Mouse (Mus musculus) megakaryocyte, embryonic 14.5 days (primary cell): Measurements from ENCODE around the gene Fat2.

Source experiments
- FLI1 ChIP-seq: IDR thresholded peaks from 2 replicates; pipeline ENCODE4 v1.6.1; 2012; ENCODE audit warnings: low read length, inconsistent platforms, mixed read lengths
- GATA1 ChIP-seq: IDR thresholded peaks from 3 replicates; pipeline ENCODE4 v1.6.1; 2012; ENCODE audit warnings: mixed read lengths, low read length, inconsistent platforms, borderline replicate concordance

DNA sequence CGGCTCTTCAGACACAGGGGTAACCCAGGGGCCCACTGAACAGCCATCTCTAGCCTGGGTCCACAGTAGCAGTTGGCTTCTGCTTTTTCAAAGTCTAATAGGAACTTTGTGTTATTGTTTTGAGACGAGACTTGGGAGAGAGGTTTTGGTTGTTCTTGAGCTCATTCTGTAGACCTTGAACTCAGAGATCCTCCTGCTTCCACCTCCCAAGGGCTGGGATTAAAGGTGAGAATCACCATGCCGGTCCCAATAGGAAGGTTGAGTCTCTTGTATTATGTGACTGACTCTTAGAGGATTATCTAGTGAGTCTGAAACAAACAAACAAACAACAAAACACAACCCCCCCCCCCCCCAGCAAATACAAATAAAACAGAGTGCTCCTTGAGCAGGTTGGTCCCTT lies 117.9 kb downstream of the Fat2 start:
- TF ChIP-seq GATA1 = no peak
- no peak for TF ChIP-seq FLI1
